13 mouse cellular contexts compared by ENCODE assay signal in genomic region chr4:119125577-119126270, GRCm38 (mm10). TPM values are rescaled to one million over a fixed set of nuclear protein-coding genes. Genes with fewer than 3 reads are reported as not detected.
DNase-seq lines count a peak whose midpoint lies in the region; ATAC-seq and TF ChIP-seq lines count a peak whose summit lies in the region.
"Had no signal": no experiment of that assay in that cellular context is flagged by ENCODE, and none has a peak within 500 bp of the region (broad histone marks: within the 10 kb centered on the region; RNA-seq: fewer than 3 reads in every experiment).

No protein-coding gene starts in this region.

- peaks cover 97% of the 10 kb centered on the region for H3K4me1 ChIP-seq in liver, embryonic 13.5 days (replicated peaks)
- peaks cover 56% of the 10 kb centered on the region for H3K4me1 ChIP-seq in hindbrain, embryonic 10.5 days (replicated peaks)

- peaks cover 100% of the 10 kb centered on the region for H3K36me3 ChIP-seq in liver, embryonic 13.5 days
- peaks cover 100% of the 10 kb centered on the region for H3K36me3 ChIP-seq in hindbrain, embryonic 10.5 days

- POLR2A ChIA-PET in Patski (lab: Charles Lee) = no interaction called here

- H3K9ac ChIP-seq in liver, embryonic 13.5 days = 0 out of 2 replicates have a peak overlapping the region, but pooled peaks have one; percentile 10
- H3K9ac ChIP-seq: limb, embryonic 12.5 days; neural tube, embryonic 15.5 days had no signal

- TF ChIP-seq CTCF in Patski (IDR thresholded peaks at IDR 0.05) = no peak

- 0 out of 2 replicates have a peak overlapping the region, but pooled peaks have one; percentile 8 for H3K4me3 ChIP-seq in liver, embryonic 13.5 days (replicated peaks)
- no peak overlapping the region for H3K4me3 ChIP-seq in hindbrain, embryonic 10.5 days
- H3K4me3 ChIP-seq: limb, embryonic 12.5 days; neural tube, embryonic 15.5 days had no signal

- H3K27me3 ChIP-seq in Patski = no peaks in the 10 kb centered on the region
- no peaks in the 10 kb centered on the region for H3K27me3 ChIP-seq in liver, embryonic 13.5 days
- H3K27me3 ChIP-seq in hindbrain, embryonic 10.5 days (ENCODE audit: insufficient read depth, poor library complexity, severe bottlenecking) = no peaks in the 10 kb centered on the region
- H3K27me3 ChIP-seq: limb, embryonic 12.5 days; neural tube, embryonic 15.5 days had no signal

- DNase-seq in heart, adult 11 months = peak; percentile 96
- DNase-seq in heart, postnatal 10 days = no peak
- DNase-seq in 3134 (ENCODE audit: extremely low read depth, insufficient read length, low spot score) = peak; percentile 77
- DNase-seq in Patski (ENCODE audit: low read depth, low spot score) = no peak
- no peak for DNase-seq in liver, embryonic 13.5 days
- no peak for DNase-seq in gastrocnemius, adult 8-10 months (ENCODE audit: low spot score in 2 of 2)
- no peak for DNase-seq in adrenal gland, adult 18-20 months (ENCODE audit: low spot score in 2 of 2)
- no peak for DNase-seq in hindbrain, embryonic 10.5 days (ENCODE audit: low spot score)
- DNase-seq: kidney, postnatal 10 days had no signal

- no peak overlapping the region for H3K4me2 ChIP-seq in liver, embryonic 13.5 days
- H3K4me2 ChIP-seq: limb, embryonic 12.5 days; neural tube, embryonic 15.5 days had no signal

- H3K9me3 ChIP-seq in liver, embryonic 13.5 days (replicated peaks) = no peaks in the 10 kb centered on the region
- H3K9me3 ChIP-seq in hindbrain, embryonic 10.5 days = no peaks in the 10 kb centered on the region
- H3K9me3 ChIP-seq: G1E; limb, embryonic 12.5 days; neural tube, embryonic 15.5 days had no signal

- peak overlapping the region; percentile 68 for H3K27ac ChIP-seq in liver, embryonic 13.5 days
- H3K27ac ChIP-seq in hindbrain, embryonic 10.5 days = no peak overlapping the region
- H3K27ac ChIP-seq: neural tube, embryonic 15.5 days had no signal

- in situ Hi-C loops in Patski (cut with MboI; ENCODE audit: low pct_unique_long_range_greater_than_20kb) = no loop called here

- peak; percentile 65 for ATAC-seq in Patski
- no peak for ATAC-seq in liver, embryonic 13.5 days (ENCODE audit: low read depth)
- ATAC-seq: forebrain, embryonic 16.5 days had no signal

- 66% methylated on average over 9 of the region's 9 CpGs for WGBS in liver, embryonic 13.5 days (ENCODE audit: insufficient replicate concordance)
- WGBS in hindbrain, embryonic 10.5 days = 81% methylated on average over 9 of the region's 9 CpGs

- intact Hi-C loops in heart, postnatal 10 days (cut with DNase I) = no loop called here

- CTCF ChIA-PET in Patski (lab: Charles Lee) = no interaction called here

RNA-seq across cellular contexts. Expression of gene Slc2a1, which starts 17.2 kb away (rescaled TPM):
- 1 to 10 TPM; 5.1 to 7.7 TPM for total RNA-seq in heart, postnatal 10 days (2021)
- 59.8 TPM for polyA plus RNA-seq in Patski (2021)
- 272 and 303 TPM in 2 replicates for polyA plus RNA-seq in liver, embryonic 13.5 days (2015; fragmentation: Nextera tagmentation; extraction: Ambion mirVana)
- total RNA-seq in gastrocnemius, adult 8-10 months (2022) = 1 to 10 TPM; 4.6 to 9.8 (median 5.3) TPM
- total RNA-seq in adrenal gland, adult 18-20 months (2021) = 10 to 100 TPM; 20.9 to 29.3 TPM
- 153 and 228 TPM in 2 replicates for polyA plus RNA-seq in hindbrain, embryonic 10.5 days (2016; fragmentation: Nextera tagmentation; extraction: Ambion mirVana)

RNA-seq across cellular contexts. Expression of gene Zfp691, which starts 48.3 kb away (rescaled TPM):
- 10 to 100 TPM; 19.4 to 22.3 TPM for total RNA-seq in heart, postnatal 10 days (2021)
- polyA plus RNA-seq in Patski (2021) = 11.6 TPM
- polyA plus RNA-seq in liver, embryonic 13.5 days (2015; fragmentation: Nextera tagmentation; extraction: Ambion mirVana) = 2.8 and 2.9 TPM in 2 replicates
- total RNA-seq in gastrocnemius, adult 8-10 months (2022) = 10 to 100 TPM; 15.2 to 18.5 (median 16.8) TPM
- total RNA-seq in adrenal gland, adult 18-20 months (2021) = 10 to 100 TPM; 12.0 to 19.4 TPM
- 10.0 and 11.0 TPM in 2 replicates for polyA plus RNA-seq in hindbrain, embryonic 10.5 days (2016; fragmentation: Nextera tagmentation; extraction: Ambion mirVana)

Comparison
In these comparisons a context has a peak if more than half of its experiments do, and no peak if none do; other contexts are left out.
1. DNase-seq: peak in heart, adult 11 months (single experiment) and 3134 (single experiment); none in heart, postnatal 10 days (0 of 2), Patski (single experiment), liver, embryonic 13.5 days (single experiment), gastrocnemius, adult 8-10 months (0 of 2), adrenal gland, adult 18-20 months (0 of 2) and hindbrain, embryonic 10.5 days (single experiment).